Mouse (Mus musculus): ENCODE measurements around the gene Ttll10. TPM values are rescaled to one million over a fixed set of nuclear protein-coding genes. Genes with fewer than 3 reads are reported as not detected.

Ttll10 gene
- polyA plus RNA-seq, 1 experiment, result 17.0 TPM

DNA sequence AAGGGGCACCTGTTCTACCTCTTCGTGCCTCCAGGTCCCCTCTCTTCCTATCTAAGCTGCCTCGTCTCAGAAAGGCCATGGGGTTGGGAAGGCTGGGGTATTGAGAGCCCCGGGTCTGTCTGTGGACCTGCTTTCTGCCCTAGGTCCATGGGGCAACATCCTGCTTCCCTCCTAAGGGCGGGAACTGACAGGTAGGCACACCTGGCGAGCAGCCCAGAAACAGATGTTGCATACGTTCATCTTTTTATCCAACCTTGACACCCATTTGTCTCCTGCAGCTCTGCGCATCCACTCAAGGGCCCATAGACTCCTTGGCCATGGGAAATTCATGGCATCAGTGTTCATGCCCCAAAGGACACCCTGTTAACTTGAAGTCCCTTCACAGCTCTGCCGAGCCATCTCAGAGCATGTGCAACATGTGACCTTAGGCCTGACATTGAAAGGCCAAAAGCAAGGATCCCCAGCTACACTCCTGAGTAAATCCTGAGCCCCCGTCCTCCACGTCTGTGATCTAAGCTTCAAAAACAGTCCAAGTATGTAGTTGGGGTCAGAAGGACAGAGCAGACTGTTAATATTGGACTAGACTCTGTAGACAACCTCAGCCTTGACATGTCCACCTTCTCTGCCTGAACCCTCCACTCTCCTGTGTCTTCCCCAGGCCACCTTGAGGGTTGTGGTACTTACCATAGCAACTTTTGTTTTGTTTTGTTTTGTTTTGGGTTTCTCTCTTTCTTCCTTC, 6.1 kb upstream of the Ttll10 start:
- DNase-seq (ENCODE audit: low read depth), result no peak

DNA sequence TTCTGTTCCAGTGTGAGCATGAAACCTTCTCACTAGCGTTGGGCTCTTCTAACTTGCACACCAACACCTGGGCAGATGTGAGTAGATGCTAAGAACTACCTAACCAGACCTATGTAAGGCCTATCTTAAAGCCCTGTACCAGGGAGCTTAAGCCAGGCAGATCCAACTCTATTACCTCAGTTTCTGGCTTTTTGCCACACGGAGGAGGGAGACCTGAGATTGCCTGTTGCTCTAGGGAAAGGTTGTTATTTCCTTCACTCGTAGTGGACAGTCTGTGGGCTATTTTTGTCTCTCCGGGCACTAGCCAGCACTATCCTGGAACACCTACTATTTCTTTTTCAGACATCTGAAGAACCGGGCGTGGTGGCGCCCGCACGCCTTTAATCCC, 5.3 kb upstream of the Ttll10 start:
- no peak for DNase-seq (ENCODE audit: low read depth)

DNA sequence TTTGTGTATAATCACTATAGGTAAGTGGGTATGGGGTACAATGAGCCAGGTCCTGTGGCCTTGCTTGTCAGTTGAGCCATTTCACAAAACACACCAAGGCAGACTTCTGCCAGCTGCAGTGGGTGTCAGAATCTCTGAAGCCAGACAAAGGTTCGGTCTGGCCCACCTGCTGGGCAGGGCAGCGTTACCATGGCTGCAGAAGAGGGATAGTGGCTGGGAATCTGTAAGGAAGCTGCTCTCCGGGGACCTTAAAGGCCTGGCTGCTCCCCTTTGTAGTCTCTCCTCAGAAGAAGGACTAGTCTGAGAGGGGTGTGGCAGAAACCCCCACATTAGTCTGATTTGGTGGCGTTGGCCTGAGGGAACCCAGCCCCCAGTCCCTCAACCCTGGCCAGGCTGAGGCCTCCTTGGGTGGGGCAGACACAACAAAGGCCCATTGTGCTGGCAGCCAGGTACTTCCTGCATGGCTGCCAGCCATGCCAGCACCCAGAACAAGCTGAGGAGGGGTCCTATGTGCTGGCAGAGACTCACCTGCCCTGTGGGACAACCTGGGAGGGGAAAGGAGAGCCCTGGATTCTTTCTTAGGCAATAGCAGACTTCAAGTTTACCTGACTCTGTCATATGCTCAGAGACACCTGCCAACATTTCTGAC, 4.8 kb upstream of the Ttll10 start:
- no peak for DNase-seq (ENCODE audit: low read depth)

DNA sequence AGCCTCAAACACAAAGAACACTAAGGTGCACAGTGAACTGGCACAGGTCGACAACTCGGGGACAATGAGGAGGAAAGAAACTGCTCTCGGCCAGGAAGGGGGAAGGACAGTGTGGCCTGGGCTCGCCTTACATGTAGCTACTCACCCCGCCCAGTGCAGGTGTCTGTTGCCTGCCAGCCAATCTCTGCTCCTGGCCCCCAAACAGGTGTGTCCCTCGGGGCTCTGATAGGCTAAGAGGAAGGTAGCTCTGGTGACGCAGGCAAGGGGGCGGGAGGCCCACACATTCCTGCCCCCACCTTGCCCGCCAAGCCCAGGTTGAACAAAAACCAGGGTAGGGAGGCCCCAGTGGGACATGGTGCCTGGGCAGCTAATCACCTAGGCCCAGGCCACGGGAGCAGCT, 499 bp upstream of the Ttll10 start:
- no peak for DNase-seq (ENCODE audit: low read depth)

DNA sequence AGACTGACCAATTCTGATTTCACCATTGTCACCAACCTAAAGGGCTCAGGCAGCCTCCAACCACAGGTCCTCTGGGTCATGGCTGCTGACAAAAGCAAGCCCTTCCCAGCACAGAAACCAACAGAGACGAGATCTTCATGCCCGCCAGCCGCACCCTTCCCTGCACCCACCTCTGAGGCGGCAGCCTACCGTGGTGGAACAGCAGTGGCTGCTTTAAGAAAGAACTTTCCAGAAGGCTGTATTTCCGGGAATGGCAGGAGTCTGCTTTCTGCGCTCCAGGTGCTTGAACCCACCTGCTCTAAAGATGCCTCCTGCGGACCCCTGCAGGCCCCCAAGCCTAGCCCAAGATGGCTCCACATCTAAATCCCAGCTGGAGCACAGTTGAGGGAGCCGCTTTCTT, 388 bp downstream of the Ttll10 start:
- DNase-seq (ENCODE audit: low read depth), result no peak

DNA sequence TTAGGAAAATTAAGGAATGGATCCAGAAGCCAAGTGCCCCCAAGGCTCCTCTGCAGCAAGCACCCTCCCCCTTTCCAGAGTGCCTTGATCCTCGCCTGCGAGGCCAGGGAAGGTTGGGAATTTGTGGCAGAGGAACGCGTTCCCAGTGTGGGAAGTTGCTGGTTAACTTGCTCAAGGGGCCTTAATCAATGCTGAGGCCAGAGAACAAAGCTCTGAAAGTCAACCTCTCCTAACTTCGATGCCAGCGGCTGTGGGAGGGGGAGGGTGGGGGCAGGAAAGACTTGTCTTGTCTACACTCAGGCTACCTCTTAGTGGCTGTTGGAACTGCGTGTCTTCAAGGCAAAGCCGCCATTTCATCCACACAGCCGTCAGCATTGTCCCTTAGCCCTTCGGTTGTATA, 1.5 kb downstream of the Ttll10 start:
- no peak for DNase-seq (ENCODE audit: low read depth)

DNA sequence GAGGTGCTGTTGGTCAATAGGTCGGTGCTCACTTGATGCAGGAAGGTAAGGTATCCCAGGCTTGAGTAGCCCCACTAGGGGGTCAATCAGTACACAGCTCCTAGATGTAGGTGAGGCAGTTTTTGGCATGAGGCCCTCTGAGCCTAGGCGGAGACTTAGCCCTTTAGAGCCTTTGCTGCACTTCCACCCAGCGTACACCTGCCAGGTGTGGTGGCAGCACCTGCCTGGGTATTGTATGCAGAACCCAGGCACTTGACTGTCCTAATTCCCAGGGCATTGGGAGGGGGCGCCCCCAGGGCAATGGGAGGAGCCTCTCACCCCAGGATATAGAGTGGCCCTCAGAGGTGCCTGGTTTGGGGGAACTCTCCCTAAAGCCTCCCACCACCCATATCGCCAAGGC, 4.0 kb downstream of the Ttll10 start:
- DNase-seq (ENCODE audit: low read depth), result no peak

DNA sequence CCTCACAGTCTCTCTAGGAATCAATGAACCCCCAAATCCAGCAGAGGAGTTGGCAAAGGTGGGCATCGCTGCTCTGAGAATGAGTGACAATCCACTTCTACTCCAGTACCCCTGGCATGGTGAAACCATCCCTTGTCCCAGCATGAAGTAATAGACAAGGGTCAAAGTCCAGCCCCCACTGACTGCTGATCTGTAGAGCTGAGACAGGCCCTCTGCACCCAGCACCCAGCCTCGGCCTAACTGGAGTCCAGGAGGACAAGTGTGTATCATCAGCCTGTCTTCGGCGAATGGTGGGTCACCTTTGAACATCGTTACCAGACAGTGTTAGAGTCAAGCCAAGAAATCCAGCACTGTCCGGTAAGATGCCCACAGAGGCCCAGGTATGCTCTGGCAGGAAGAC, 4.6 kb downstream of the Ttll10 start:
- no peak for DNase-seq (ENCODE audit: low read depth)

DNA sequence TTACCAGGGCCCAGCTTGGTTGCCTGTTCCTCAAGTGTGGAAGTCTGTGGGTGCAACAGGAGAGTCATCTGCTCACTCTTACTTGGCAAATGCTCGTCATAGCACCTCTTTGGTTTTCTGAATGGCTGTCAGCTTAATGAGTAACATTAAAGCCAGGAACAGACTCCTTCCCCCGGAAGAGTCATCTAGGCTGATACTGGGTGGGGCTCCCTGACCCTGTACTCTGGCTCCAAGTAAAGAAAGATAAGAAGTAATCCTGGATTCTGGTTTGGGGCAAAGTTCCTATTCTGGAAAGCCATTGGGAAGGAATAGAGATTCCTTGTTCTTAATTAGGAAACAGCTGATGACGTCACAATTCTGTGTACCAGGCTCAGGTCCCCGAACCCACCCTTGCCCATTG, 5.1 kb downstream of the Ttll10 start:
- DNase-seq (ENCODE audit: low read depth), result no peak

DNA sequence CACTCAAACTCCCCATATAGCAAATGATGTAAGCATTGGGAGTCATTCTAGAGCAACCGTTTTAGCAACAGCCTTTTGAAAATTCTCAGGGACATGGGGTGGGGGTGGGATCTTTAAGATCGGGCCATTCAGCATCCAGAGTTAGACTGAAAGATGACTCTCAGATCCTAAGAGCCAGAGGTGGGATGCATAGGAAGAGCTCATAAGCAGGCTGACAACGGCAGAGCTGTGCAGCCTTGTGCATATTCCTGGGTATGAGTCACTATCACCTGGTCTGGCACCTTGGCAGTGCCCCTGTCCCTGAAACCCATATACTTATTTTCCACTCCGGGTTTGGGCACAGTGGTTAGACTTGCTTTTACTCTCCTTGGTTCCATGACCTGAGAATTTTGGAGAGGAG, 6.1 kb downstream of the Ttll10 start:
- DNase-seq (ENCODE audit: low read depth), result no peak

DNA sequence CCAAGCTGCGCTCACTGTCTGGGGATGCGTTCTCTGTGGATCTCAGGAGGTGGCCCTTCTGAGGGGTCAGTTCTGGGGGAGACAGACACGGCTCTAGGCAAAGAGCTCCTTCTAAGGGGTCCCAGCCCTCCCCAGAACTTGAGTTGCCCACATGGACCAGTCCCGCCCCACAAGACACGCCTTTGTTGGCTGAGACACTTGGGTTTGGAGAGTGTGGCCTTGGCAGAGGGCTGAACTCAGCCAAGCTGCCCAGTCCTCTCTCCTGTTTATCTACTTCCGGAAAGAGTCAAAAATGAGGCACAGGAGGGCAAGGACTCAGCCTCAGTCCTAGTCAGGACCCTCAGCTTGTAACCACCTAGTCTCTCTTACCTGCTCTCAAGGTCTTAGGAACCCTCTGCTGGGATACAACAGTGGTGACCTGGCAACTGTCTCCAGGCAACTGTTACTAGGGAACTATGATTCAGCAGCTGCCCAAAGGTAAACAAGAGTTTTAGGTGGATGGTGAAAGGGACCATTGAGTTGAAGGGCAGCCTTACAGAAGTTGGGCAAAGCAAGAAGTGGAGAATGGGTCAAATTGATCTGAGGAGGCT, 8.7 kb downstream of the Ttll10 start:
- DNase-seq (ENCODE audit: low read depth), result no peak

DNA sequence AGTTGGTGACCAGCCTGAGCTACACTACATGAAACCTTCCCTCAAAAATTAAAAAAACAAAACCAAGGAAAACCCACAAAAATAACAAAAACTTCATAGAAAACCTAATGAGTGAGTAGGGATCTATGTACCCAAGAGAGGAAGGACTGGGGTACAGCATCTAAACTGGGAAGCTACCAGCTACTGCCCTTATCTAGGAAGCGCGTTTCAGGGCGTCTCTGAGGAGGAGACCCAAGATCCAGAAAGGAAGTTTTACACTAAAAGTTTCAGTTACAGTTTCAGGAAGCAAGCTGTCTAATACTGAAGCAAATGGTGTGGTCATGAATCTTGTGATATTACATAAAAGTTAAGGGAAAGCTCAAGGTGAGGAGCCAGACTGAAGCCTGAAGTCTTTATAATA, 9.4 kb downstream of the Ttll10 start:
- no peak for DNase-seq (ENCODE audit: low read depth)

DNA sequence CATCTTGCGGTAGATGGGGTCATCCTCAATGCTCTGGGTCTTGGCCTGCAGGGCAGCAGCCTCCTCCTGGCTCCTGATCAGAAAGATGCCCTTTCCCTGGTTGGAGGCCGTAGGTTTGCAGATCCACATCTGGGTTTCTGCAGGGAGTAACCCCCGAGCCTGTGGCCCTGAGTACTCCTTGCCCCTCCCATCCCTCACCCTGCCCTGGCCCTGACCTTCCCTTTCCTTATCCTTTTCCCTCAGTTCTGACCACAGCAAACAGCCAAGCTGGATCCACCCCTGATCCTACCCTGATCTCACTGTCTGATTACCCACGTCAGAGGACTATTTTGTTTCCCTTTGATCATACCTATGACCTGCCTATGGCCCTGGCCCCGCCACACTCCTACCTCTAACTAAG, 14.5 kb downstream of the Ttll10 start:
- DNase-seq (ENCODE audit: low read depth), result no peak

DNA sequence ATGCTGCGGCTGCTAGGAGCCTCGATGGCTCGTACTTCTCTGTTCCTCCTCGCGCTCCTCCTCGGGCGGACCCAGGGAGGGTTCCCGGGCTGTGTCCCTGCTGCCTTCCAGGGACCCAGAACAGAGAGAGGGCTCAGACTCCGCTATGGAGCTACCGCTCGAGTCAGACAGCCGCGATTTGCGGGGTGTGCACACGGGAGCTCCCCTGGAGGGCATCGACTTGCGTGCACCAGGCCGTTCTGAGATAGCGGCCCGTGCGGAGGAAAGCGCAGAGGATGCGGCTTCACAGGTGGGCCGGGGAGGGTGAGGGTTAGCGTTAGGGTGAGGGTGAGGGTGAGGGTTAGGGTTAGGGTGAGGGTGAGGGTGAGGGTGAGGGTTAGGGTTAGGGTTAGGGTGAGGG, 24.3 kb downstream of the Ttll10 start:
- no peak for DNase-seq (ENCODE audit: low read depth)

DNA sequence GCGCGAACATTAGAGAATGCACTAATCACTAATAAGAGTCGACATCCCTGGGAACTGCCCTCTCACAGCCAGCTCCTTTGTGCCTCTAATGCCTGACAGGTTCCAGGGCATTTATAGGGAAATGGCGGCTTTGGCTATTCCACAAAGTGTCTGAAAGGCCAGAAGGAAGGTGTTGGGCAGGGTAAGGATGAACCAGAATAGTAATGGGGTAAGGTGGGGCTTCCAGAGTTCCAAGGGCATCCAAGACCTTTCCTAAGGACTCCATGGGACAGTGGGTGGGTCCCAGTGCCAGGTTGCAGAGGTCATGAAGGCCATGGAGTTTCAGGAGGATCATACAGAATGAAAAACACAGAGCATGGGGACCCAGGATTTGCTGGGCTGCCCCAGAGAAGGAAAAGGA, 24.9 kb downstream of the Ttll10 start:
- no peak for DNase-seq (ENCODE audit: low read depth)

DNA sequence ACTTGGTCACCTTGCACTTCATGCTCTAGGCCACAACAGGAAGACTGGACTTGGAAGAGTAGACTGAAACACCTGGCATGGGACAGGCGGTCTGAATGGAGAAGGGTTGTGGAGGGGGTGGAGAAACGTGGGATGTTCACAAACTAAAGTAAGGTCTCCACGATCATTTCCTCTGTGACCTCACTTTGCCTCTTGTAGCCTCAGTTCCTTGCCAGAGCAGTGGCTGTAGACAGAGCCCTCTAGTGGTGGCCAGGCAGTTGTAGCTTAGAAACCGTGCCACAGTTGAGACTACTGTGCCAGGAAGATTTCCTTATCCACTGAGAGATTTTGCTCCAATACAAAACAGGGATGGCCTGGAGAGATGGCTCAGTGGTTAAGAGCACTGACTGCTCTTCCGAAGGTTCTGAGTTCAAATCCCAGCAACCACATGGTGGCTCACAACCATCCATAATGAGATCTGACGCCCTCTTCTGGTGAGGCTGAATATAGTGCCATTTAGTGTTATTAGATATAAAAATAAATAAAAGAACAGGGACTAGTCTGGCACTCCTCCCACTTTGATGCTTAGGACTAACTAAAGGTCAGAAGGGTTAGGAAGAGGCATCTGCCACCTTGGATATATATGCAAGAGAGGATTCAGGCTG, 25.6 kb downstream of the Ttll10 start:
- DNase-seq (ENCODE audit: low read depth), result no peak

DNA sequence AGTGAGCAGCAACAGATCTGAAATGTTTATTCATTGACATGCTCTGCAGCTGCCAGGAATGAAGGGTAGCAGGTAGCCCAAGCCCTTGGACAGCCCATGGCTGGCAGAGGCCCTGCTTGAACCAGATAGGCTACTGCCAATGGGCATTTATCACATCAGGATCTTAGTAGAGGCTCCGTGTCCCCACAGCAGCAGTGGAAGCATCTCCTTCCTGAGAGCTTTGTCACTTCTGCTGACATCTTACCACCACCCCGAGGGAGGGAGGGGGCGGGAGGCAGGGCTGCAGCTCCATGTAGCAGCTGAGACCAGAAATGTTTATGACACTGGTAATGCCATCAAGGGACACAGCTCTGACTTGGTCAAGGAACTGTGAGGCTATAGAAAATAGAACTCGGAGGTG, 26.4 kb downstream of the Ttll10 start:
- no peak for DNase-seq (ENCODE audit: low read depth)

DNA sequence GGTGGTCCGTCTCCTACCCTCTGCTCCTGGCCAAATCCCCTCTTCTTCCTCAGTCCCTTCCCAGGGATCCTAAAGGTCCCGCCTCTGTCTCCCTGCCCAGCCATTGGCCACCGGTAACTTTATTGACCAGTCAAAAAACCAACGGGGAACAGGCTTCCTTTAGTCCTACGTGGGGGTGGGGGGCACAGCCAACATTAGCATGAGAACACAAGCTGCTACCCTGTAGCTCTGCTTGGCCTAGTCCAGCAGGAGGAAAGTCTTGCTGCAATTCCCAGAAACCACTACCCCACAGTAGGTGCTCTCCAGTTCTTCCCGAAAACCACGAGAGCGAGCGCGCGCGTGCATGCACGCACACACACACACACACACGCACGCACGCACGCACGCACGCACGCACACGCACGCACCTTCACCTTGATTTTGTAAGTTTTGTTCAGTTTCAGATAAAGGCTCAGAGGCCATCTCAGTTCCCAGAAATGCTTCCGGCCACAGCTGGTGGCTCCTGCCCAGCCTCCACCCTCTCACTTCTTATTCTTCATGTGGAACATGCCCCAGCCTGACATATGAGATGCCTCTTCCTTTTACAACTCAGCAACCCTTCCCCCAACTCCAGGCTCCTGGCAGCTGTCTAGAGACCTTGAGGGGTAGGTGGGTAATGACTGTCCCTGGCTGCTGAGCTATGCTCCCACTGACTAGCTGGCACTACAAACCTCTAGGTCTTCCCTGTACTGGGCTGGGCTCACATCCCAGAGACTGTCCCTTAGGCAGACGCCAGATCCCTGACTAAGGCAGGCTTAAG, 27.4 kb downstream of the Ttll10 start:
- DNase-seq (ENCODE audit: low read depth), result peak; percentile 91

DNA sequence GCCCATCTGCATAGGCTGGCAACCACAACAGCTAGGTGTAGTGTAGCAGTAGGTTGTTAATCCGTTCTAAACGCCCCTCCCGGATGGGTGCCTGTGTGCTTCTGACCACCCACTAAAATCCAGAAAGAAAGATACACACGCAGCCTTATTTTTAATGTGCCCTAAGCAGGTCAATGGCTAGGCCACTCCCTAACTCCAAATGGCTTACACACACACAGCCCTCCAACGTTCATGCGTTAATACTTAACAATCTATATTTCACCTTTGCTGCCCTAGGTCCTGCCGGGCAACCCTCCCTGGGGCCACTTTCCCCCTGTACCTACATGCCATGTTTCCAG, 28.0 kb downstream of the Ttll10 start:
- DNase-seq (ENCODE audit: low read depth), result no peak

DNA sequence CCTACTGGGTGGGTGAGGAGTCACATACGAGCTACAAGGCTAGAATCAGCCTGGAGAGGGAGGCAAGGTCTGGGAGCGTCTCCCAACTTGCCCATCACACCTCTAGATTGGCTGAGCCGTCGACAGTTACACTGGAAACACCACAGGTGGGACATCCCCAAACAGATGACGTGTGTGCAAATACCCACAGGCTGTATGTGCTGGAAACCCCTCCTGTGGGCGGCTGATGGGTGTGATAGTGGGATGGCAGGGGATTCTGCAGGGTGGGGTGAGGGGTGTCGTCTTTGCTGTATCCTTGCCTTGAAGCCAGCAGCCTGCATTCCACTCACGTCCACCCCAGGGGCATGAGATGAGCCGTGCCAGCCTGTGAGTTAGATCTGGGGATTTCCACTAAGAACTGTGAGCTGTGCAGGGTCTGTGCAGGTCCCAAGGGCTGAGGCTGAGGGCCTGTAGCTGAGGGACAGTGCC, 28.5 kb downstream of the Ttll10 start:
- no peak for DNase-seq (ENCODE audit: low read depth)

DNA sequence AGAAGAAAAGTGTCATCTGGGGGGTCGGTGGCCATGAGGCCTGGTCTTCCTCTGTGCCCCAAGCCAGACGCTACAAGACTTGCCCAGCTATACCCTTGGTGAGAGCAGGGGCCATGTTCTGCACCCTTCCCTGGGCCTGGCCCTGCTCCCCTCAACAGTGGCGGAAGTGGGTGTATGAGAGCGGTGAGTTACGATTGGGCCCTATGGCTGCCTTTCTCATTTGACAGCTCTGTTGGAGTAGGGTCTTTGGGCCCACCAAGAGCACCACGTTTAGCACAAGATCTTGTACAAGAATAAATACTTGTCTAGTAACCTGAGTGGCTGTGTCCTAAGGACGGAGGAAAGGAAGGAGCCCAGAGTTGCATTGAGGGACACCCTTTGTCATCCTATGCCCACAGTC, 30.6 kb downstream of the Ttll10 start:
- DNase-seq (ENCODE audit: low read depth), result no peak

DNA sequence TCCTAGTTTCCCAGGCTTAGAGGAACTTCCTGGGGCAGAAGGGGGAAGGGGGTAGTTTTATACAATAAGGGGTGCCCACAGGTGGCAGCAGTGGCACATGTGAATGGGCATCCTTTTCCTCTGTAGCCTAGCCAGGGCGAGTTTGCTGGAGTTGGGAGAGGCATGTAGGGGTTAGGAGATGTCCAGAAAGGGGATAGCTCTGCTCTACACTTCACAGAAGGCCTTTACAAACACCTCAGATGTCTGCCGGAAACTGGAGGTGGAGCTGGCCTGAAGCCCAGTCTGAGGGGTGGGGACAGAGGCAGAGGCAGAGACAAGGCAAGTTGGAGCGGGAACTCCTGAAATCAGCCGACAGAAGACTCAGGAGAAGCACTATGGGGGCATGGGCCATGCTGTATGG, 33.2 kb downstream of the Ttll10 start, which contains the start of gene Tnfrsf18:
Gene Tnfrsf18, plus strand, starts transcription at position 152 of the 400 bp plus-strand sequence.
- no peak for DNase-seq (ENCODE audit: low read depth)
